Mouse (Mus musculus) heart, postnatal 14 days (tissue): ENCODE results near the gene Slco4a1. TPM values are rescaled to one million over a fixed set of nuclear protein-coding genes. Genes with fewer than 3 reads are reported as not detected.

ENCODE experiments used
- DNase-seq, 2 experiments: peaks; one replicate each; pipeline ENCODE4 v3.0.0; 2021 to 2022
- intact Hi-C: fragments of 180-260 bp; cut with DNase I; formaldehyde crosslinking; loops from one replicate; pipeline ENCODE4 v1.15.1; 2025
- long read RNA-seq, 2 experiments: library from polyadenylated mRNA; stranded (forward); transcript quantifications; one replicate each; pipeline ENCODE4 v2.0.0; 2021
- total RNA-seq, 2 experiments: library from RNA; stranded (reverse); gene quantifications; 2 replicates each; pipeline ENCODE4 v1.2.3; 2021

Gene Slco4a1
- under 1 TPM; 0.12 to 0.41 TPM for total RNA-seq
- long read RNA-seq, experiment 1 = 0 reads
- long read RNA-seq, experiment 2, partial matches to known transcripts = 1 of 2 reads
- long read RNA-seq, experiment 2, other reads (novel, unspliced or antisense) = 1 of 2 reads

DNA sequence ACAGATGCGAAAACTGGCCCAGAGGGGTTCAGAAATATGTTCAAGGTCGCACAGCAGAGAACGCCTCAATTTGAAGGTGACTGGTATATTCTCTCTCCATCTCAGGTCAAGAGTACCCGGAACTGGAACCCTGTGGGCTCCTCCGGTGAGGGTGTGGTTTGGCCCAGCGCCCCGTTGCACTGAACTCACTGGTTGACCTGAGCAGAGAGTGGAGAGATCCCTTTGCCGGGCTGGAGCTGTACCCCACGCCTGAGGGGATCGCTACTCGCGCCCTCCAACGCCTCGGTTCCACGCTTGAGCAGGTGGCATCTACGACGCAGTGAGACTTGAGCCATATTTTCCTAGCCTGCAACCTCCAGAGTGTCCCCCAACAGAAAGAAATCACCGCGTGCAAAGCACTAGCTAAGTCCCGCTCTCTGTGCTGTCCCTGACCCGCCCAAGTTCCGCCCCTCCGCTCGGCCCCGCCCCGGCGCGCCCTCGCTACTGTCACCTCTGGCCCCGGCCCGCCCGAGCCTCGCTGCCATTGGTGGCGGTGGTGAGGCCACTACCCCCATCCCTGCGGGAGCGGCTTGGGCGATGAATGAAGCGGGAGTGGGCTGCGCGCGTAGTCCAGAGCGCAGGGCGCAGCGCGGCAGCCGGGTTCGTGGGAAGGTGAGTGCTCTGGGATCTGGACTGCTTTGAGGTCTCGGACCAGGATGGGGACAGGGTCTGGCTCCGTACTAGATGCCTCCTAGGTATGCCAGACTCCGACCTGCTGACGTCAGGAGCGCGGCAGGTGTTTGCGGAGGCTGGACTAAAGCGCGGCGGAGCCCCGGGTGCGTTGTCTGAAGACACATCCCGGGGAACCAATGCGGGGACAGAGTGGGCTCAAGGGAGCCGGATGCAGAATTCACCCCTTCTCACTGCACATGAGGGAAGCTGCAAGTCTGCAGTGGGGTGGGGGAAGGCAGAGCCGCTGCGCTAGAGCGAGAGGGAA lies at the start of gene Slco4a1:
Slco4a1 (plus strand) TSS at position 523 of the 976 bp plus-strand sequence.
- intact Hi-C loops = no loop called here
- peak; percentile 76 to 81 for DNase-seq

DNA sequence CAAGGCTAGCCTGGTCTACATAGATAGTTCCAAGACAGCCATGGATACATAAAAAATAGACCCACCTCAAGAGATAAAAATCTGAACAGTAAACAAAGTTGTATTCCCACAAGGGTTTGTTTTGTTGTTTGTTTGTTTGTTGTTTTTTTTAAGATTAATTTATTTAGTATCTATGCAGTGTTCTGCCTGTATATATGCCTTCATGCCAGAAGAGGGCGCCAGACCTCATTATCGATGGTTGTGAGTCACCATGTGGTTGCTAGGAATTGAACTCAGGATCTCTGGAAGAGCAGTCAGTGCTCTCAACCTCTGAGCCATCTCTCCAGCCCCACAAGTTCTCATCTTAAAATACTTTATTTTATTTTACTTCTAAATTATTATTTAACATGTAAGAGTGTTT lies 47.6 kb upstream of the Slco4a1 start:
- intact Hi-C loops = no loop called here
- no peak for DNase-seq

DNA sequence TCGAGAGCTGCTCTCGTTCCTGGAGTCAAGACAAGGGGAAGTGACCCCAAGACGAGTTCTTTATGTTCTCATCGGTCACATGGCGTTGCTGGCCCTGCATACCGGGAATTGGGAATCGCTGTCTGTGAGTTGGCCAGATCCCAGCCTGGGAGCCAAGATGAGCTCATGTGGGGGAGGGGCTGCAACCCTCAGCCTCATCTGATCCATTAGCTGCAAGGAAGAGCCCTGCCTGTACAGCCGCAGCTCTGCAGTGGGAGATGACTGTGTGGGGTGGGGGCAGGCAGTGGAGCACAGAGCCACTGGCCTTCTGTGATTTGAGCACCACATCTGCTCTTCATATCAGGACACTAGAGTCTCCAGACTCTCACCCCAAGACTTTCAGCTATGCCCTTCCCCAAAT lies 45.6 kb upstream of the Slco4a1 start:
- DNase-seq = no peak

DNA sequence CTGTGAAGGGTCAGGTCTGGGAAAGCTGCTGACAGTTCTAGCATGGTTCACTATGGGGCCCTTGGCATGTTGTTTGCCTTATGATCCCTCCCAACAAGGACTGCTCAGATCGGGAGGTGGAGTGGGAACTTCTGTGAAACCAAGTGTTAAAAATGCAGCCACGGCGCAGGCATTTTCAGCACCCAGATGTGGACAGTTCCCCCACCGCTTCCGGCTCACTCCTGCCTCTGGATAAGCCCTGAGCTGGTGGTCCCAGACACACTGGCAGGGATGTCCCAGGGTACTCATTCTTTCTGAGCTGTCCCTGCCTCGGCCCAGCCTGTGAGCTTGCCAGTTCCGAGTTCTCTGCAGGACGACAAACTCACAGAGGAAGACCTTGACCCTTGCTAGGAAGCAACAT lies 45.0 kb upstream of the Slco4a1 start:
- intact Hi-C loops = no loop called here
- peak in 1 of 2 experiments; percentile 26 for DNase-seq

More for the DNA sequence above, 45.6 kb upstream of the Slco4a1 start:
- intact Hi-C loops = no loop called here

DNA sequence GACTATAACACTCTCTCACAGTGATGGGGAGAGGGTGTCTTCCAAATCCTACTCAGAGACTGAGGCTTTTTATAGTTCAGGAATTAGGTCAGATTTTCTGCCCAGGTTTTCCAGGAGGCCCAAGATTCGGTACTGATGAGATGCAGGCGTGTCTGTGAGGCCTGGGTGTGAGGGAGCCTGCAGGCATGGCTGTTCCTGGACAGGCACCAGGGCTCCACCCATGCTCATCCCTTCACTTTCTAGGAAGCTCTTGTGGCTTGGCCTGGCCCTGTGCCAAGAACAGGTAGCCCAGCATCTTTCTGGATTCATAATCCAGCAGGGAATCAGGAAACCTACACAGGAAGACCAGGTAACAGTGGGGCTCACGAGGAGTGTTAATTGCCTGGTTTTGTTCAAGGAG lies 40.4 kb upstream of the Slco4a1 start:
- intact Hi-C loops = no loop called here
- no peak for DNase-seq

DNA sequence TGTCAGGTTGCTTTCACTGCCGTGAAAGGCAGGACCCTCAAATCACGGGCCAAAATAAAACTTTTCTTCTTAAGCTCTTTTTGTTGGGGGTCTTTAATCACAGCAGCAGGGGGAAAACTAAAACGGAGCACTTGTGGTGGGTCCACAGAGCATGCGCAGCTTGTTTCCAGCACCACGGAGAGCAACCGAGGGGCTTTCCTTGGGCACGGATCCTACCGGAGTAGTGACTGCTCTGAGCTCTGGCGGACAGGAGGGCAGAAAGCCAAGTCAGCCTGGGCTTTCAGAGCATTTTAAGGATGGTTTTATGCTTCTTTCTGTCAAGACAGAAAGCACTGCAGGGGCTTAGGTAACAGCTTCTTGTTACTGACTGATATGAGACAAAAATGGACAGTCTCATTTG lies 38.3 kb upstream of the Slco4a1 start:
- DNase-seq = peak in 1 of 2 experiments; percentile 22
- intact Hi-C loops = no loop called here

DNA sequence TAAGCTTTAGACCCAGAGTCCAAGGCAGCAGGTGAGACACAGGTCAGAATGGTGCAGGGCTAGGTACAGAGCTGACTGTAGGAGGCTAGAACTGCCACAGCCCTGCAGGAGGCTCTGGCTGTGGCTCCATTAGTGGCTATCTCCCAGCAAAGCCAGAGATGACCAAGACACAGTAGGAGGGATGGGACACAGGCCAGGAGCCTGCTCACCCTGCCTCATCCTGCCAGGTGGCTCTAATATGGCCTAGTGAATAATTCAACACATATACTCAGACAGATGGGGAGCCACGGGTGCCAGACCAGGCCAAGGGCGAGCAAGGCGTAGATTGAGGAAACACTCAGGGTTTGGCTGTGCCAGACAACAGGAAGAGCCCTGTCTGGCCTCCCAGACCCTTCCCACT lies 35.4 kb upstream of the Slco4a1 start:
- intact Hi-C loops = no loop called here
- DNase-seq = no peak

DNA sequence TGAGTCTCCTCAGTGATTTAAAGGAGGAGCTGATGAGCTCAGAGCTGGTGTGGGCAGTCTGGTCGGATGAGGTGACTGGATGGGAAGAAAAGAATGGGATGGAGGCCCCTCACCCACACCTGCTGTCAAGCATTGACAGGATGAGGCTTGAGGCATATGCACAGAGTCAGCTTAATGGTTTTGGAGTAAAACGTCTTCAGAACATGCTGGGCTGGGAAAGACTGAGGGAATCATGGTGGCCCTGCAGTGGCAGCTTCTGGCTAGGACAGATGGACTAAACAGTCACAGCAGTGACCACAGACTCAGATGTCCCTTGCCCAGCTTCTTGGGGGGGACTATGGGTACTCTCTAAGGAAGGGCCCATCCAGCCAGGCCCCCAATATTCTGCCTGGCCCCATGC lies 30.9 kb upstream of the Slco4a1 start:
- intact Hi-C loops = no loop called here
- no peak for DNase-seq

DNA sequence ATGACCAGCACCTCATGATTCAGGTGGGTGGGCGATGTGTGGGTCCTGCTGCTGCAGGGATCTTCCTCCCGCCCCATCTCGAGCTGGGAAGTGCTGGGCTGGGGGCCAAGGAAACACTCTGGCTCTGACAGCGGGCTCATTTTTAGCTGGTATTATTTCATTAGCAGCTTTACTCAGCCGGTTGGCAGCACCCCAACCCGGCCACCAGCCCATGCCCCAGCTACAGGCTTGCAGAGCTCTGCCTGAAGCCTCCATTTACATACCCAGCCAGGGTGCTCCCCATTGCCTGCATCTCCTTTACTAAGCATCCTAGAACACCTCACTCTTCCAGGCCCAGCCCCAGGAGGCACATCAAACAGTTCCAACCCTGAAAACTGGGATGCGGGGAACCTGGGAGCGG lies 29.0 kb upstream of the Slco4a1 start:
- peak; percentile 18 to 28 for DNase-seq
- intact Hi-C loops = no loop called here

DNA sequence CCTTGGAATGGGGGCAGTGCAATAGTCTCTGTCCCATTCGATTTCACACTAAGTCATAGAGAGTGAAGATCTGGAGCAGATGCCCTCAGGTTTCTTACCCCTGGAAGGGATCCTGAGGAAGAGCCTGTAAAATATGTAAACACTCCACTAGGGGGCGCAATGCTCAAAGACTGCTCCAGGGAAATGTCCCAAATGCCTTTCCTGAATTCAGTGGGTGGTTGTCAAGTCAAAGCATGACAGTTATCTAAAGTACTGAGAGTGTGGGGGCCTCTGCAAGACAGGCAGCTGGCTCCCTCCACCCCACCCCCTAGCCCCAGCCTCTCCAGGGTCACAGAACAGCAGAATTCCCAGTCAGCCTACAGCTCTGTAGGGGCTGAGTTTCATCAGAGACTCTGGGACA lies 27.7 kb upstream of the Slco4a1 start:
- intact Hi-C loops = no loop called here

DNA sequence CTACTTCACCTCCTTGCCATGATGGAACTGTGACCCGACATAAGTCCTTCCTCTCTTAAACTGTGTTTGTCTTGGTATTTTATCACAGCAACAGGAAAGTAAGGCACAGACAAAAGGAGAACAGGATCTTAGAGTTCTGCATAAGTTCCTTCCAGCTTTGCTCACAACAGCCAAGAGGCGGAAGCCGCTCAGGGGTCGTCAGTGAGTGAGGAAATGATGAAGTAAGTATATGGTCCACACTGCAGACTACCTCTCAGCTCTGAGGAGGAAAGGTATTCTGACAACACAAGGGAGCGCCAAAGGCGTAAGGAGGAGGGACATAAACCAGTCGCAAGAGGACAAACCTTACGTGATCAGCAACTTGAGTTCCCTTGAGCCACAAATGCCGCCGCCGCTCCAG lies 25.4 kb upstream of the Slco4a1 start:
- intact Hi-C loops = loop anchor here (2.0 kb wide), 1 partner anchor 72 kb away; no protein-coding TSS in a partner anchor
- DNase-seq = no peak

More for the DNA sequence above, 27.7 kb upstream of the Slco4a1 start:
- DNase-seq = no peak

DNA sequence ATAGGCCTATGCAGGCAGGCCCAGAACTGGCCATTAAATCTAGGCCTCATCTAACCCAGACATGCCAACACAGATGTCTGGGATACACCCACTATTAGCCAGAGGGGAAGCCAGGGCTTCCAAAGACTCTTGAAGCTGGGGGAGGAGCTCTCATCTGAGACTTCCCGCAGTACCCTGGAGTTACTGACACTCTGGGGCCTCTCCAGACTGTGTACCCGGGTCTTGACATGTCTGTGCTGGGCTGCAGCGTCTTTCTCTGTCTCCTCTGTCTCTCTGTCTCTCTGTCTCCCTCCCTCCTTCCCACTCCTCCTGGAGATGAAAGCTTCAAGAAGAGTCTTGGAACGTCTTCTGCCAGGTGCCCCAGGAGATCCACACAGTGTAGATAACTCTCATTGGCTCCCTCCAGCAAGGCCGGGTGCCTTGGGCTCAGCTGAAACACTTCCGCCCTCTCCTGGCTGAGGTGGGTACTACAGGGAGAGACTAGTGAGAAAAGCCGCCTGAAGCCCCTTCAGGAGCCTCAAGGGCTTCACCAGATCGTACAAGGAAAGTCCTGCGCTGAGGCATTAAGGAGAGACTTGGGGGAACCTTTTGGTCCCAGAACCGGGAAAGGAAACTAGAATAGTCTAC lies 23.9 kb upstream of the Slco4a1 start:
- peak; percentile 77 to 91 for DNase-seq
- intact Hi-C loops = loop anchor here (1.0 to 2.0 kb wide), 2 partner anchors 79 to 157 kb away; no protein-coding TSS in a partner anchor

DNA sequence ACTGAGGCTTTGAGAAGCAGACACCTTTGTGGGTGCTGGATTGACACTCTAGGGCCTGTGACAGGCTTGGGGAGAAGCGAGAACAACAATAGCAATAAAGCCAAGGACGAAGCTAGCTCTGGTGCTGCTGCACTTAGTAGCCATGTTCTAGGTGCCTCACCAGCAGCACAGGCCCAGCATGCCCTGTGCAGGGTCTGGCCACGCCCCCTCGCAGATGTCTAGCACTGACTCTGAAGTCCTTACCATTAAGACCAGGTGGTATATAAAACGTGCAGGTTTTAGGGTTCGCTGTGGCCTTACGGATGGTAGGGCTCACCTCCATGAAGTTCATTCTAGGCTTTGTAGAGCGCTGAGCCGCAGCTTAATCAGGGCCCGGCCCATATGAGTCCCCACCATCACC lies 23.3 kb upstream of the Slco4a1 start:
- no peak for DNase-seq
- intact Hi-C loops = loop anchor here (1.0 to 2.0 kb wide), 2 partner anchors 79 to 158 kb away; no protein-coding TSS in a partner anchor

DNA sequence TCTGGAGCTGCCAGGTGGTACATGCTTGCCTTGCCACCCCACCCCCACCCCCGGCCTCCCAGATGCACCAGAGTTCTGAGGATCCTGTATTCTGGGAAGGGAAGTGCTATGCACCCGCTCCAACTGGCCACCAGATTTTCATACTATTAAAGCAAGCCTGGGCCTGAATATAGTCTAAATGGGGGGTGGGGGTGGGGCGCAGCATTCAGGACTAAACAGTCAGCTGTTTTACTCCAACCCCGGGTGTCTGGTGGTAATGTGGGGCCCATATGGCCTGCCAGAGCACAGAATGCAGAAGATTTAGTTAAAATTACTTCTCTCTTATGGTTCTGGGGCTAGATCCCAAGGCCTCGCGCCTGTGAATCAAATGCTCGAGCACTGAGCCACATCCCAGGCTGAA lies 22.7 kb upstream of the Slco4a1 start:
- intact Hi-C loops = loop anchor here (2.0 kb wide), 1 partner anchor 159 kb away; no protein-coding TSS in a partner anchor
- DNase-seq = no peak

DNA sequence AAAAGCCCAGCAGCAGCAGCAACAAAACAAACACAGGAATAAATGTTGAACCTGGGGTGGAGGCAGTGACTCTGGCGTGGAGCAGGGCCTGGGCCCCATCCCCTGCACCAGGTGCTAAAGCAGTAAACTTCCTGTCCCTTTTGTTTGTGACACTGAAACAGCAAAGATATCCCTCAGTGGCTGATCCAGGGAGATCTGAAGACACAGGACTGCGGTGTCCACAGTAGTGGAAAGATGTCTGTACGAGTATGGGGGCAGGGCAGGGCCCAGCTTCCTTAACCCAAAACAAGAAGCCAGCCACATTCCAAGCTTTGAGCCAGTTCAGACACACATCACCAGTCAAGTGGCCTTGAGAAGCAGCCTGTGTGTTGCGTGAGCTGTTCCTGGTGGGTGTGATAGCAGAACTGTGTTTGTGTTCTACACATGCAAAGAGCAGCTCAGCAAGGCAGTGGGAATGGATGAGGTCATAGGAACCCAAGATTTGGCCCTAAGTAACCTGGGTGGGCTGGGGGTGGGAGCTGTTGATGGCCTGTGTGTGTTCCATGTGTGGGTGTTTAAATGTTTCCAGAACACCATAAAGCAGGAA lies 20.6 kb upstream of the Slco4a1 start:
- intact Hi-C loops = no loop called here
- no peak for DNase-seq

DNA sequence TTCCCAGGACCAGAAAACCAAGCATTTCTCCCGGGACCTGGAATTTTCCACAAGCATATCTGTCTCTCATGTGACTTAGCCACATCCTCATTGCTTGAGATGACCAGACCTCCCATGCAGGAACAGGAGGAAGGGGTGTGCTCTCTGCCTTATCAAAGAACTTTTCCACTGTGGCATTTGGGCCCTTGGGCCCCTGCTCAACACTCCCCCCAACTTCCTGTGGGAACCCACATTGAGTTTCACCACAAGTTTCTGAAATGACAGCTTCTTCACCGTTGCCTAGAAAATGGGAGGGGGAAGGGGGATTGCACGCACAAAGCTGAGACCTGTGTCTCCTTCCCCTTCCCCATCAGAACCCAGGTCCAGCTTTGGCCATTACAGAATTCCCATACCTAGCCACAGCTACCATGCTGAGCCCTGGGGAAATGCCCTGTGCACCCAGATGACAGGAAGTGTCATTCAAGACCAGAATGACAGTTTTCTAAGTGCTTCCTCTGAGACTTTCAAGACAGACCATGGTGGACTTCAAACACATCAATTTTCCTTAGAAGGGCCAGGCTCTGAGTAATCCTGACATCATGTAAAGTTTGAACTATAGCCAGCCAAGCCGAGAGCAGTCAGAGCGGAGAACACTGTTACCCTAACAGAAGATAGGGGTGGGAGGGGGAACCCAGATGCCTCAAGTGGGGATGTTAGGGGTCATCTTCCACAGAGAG lies 18.7 kb upstream of the Slco4a1 start:
- DNase-seq = no peak
- intact Hi-C loops = no loop called here

DNA sequence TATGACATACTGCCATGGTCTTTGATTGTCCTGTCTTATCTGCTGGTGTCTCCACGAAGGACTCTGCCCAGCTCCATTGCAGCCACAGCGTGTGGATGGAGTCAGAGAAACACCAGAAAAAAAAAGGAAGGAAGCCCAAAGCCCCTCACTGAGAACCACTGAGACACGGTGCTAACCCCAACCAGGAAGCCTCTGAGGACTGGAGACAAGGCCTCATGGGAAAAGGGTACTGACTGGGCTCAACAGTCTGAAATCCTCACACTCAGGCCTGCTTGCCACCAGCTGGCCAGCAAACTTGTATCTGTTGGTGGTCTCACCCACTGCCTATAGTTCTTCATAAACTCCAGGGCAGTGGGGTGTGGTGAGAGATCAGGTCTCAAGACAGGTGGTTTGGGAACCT lies 16.3 kb upstream of the Slco4a1 start:
- DNase-seq = no peak
- intact Hi-C loops = no loop called here

DNA sequence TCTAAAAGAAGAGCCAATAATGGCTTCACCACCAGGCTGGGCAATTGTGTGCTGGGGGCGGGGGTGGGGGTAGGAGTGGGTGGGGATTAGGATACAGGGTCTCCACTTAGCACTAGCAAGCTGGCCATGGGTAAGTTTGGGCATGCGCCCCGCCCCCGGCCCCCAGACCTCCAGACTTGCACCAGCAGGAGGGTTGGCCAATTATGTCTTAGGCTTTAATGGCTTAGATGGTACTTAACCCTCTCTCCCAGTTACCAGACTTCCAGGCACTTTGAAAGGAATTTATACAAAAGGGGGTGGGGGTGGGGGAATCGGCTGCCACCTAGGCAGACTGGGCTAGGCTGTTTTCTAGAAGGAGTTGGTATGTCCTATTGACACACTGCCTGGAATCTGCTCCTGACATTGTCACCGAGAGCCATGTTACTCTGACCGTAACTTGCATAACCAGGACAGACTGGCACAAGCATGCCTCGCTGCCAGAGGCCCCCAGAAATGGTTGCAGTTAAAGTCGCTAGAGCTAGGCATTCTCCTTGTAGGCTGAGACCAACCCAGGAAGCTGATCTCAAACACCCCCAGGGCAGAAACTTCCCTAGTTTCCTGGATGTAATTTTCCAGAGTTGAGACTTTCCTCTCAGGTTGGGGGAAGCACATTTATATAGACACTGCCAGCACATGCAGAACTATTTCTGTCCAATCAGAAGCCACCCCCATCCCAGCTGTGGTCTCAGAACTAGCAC lies 15.3 kb upstream of the Slco4a1 start:
- no peak for DNase-seq
- intact Hi-C loops = no loop called here

DNA sequence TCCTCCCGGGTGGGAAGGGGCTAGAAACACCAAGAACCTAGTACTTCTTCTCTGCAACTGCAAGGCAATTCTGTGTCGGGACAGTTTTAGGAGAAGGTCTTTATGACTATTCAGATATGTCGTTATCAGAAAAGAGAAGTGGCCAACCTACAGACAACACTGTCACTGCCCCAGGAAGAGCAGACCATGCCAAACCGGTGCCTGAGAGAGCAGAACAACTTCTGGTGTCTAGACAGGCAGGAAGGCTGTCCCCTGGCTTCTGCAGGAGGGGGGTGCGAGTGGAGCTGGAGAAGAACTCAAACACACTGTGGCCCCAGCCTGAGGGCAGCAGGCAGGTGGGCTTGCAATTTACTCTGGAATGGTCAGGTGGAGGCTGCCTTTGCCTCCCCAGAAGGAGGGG lies 14.0 kb upstream of the Slco4a1 start:
- intact Hi-C loops = no loop called here
- no peak for DNase-seq

DNA sequence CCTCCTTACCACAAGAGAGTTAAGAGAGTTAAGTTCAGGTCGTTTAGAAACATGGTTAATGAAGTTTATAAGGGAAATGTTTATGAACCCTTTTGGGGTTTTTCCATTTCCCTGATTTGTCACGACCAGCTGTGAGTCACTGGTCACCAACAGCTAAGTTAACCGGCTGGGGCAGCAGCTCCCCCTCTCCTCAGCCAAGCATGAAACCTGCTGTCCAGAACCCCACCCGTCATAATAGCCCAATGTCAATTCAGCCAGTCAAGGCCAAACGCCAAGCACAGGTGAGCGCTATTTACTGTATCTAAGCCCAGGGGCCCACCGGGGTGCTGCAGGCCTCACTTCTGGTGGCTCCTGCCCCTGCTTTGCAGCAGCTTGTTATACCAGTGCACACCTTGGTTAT lies 12.2 kb upstream of the Slco4a1 start:
- intact Hi-C loops = no loop called here
- DNase-seq = no peak
